ENCODE assay signal across 8 mouse cellular contexts in genomic region chr7:118740532-118741338, GRCm38 (mm10). TPM values are rescaled to one million over a fixed set of nuclear protein-coding genes. Genes with fewer than 3 reads are reported as not detected.
DNase-seq lines count a peak whose midpoint lies in the region; ATAC-seq and TF ChIP-seq lines count a peak whose summit lies in the region.

No protein-coding gene starts in this region.

- TF ChIP-seq EP300 in liver, embryonic 14.5 days (IDR thresholded peaks at IDR 0.05; ENCODE audit: low read depth), result no peak
- no peak for TF ChIP-seq EP300 in stomach, postnatal 0 days (optimal IDR thresholded peaks at IDR 0.05)

- H3K9ac ChIP-seq in heart, embryonic 15.5 days, result peak overlapping the region; percentile 70
- peak overlapping the region; percentile 62 for H3K9ac ChIP-seq in liver, embryonic 14.5 days (replicated peaks)
- H3K9ac ChIP-seq in neural tube, embryonic 11.5 days (ENCODE audit: low read length), result peak overlapping the region; percentile 63
- peak overlapping the region; percentile 72 for H3K9ac ChIP-seq in stomach, postnatal 0 days (ENCODE audit: low read length)

- peak overlapping the region; percentile 76 for H3K4me3 ChIP-seq in forebrain, embryonic 10.5 days
- peak overlapping the region; percentile 91 for H3K4me3 ChIP-seq in heart, embryonic 15.5 days
- peak overlapping the region; percentile 67 to 97 for H3K4me3 ChIP-seq in liver, embryonic 14.5 days (ENCODE audit: insufficient read depth in 1 of 2, low read depth in 2 of 2, low read length in 2 of 2)
- H3K4me3 ChIP-seq in neural tube, embryonic 11.5 days (ENCODE audit: low read depth, low read length), result peak overlapping the region; percentile 72
- H3K4me3 ChIP-seq in stomach, postnatal 0 days (ENCODE audit: low read depth, low read length), result peak overlapping the region; percentile 76

- H3K4me2 ChIP-seq in heart, embryonic 15.5 days, result peak overlapping the region; percentile 76
- H3K4me2 ChIP-seq in liver, embryonic 14.5 days (ENCODE audit: low read depth), result peak overlapping the region; percentile 84
- H3K4me2 ChIP-seq in neural tube, embryonic 11.5 days (ENCODE audit: low read depth), result peak overlapping the region; percentile 73
- H3K4me2 ChIP-seq in stomach, postnatal 0 days (replicated peaks; ENCODE audit: low read depth), result peak overlapping the region; percentile 78

- TF ChIP-seq CTCF in liver, embryonic 14.5 days (IDR thresholded peaks at IDR 0.05; ENCODE audit: low read depth), result no peak
- no peak for TF ChIP-seq CTCF in stomach, postnatal 0 days (IDR thresholded peaks at IDR 0.05; ENCODE audit: low read depth)

- WGBS in forebrain, embryonic 10.5 days, result 2% methylated on average over 41 of the region's 41 CpGs
- WGBS in heart, embryonic 15.5 days, result 3% methylated on average over 41 of the region's 41 CpGs
- 1% methylated on average over 41 of the region's 41 CpGs for WGBS in liver, embryonic 14.5 days (ENCODE audit: insufficient replicate concordance)
- 3% methylated on average over 41 of the region's 41 CpGs for WGBS in neural tube, embryonic 11.5 days
- 3% methylated on average over 38 of the region's 41 CpGs for WGBS in stomach, postnatal 0 days

- peak; percentile 90 to 92 for DNase-seq in CD8-positive naive resting alpha-beta T cell, adult 2 months (ENCODE audit: low read depth in 2 of 2, low spot score in 2 of 2)
- peak; percentile 97 for DNase-seq in c-Kit-positive CD71-negative TER-119-negative erythroid progenitor cells, embryonic 14.5 days (ENCODE audit: low read depth)
- peak; percentile 97 for DNase-seq in forebrain, embryonic 10.5 days (ENCODE audit: extremely low spot score, low spot score)
- peak; percentile 98 to 99 for DNase-seq in kidney, postnatal 25 days
- peak; percentile 87 to 95 (median 87) for DNase-seq in liver, embryonic 14.5 days (ENCODE audit: low read depth in 3 of 3, low spot score in 3 of 3)
- peak; percentile 98 for DNase-seq in neural tube, embryonic 11.5 days (ENCODE audit: low spot score)
- DNase-seq in stomach, postnatal 0 days (ENCODE audit: low spot score), result peak; percentile 99

- H3K36me3 ChIP-seq in forebrain, embryonic 10.5 days (replicated peaks), result peaks cover 24% of the 10 kb centered on the region
- H3K36me3 ChIP-seq in heart, embryonic 15.5 days, result peaks cover 2% of the 10 kb centered on the region; the same call in 1 of the 2 replicates
- H3K36me3 ChIP-seq in liver, embryonic 14.5 days (replicated peaks; ENCODE audit: control insufficient read depth, insufficient read depth, low read depth), result no peaks in the 10 kb centered on the region; the same call in 1 of the 2 replicates
- peaks cover 5% of the 10 kb centered on the region; the same call in 1 of the 2 replicates for H3K36me3 ChIP-seq in neural tube, embryonic 11.5 days (ENCODE audit: control insufficient read depth, insufficient read depth, low read length)
- H3K36me3 ChIP-seq in stomach, postnatal 0 days (ENCODE audit: control insufficient read depth, insufficient read depth, low read length), result no peaks in the 10 kb centered on the region

- H3K4me1 ChIP-seq in forebrain, embryonic 10.5 days, result peaks cover 18% of the 10 kb centered on the region
- peaks cover 10% of the 10 kb centered on the region for H3K4me1 ChIP-seq in heart, embryonic 15.5 days (replicated peaks)
- peaks cover 10 to 15% of the 10 kb centered on the region in 2 experiments for H3K4me1 ChIP-seq in liver, embryonic 14.5 days (replicated peaks; ENCODE audit: control insufficient read depth in 2 of 2, insufficient read depth in 2 of 2, low read length in 1 of 2)
- no peaks in the 10 kb centered on the region; the same call in 1 of the 2 replicates for H3K4me1 ChIP-seq in neural tube, embryonic 11.5 days (ENCODE audit: control insufficient read depth, insufficient read depth, low read length)
- 0 out of 2 replicates have a peak, but pooled peaks cover 2% of the 10 kb centered on the region for H3K4me1 ChIP-seq in stomach, postnatal 0 days (replicated peaks; ENCODE audit: control insufficient read depth, insufficient read depth)

- ATAC-seq in heart, embryonic 15.5 days (replicated peaks; ENCODE audit: insufficient number of reproducible peaks, insufficient read depth, low FRiP score, low read depth), result peak; percentile 95
- ATAC-seq in liver, embryonic 14.5 days (ENCODE audit: insufficient read depth), result peak; percentile 96
- ATAC-seq in neural tube, embryonic 11.5 days (ENCODE audit: insufficient read depth, low FRiP score, low TSS enrichment), result peak; percentile 93
- peak; percentile 97 for ATAC-seq in stomach, postnatal 0 days (ENCODE audit: low FRiP score, low TSS enrichment)

- H3K27me3 ChIP-seq in forebrain, embryonic 10.5 days (ENCODE audit: poor library complexity, severe bottlenecking), result no peaks in the 10 kb centered on the region
- H3K27me3 ChIP-seq in heart, embryonic 15.5 days, result no peaks in the 10 kb centered on the region
- no peaks in the 10 kb centered on the region for H3K27me3 ChIP-seq in liver, embryonic 14.5 days (ENCODE audit: control insufficient read depth, insufficient read depth, low read length)
- no peaks in the 10 kb centered on the region for H3K27me3 ChIP-seq in neural tube, embryonic 11.5 days (ENCODE audit: control insufficient read depth, insufficient read depth, low read length)
- no peaks in the 10 kb centered on the region for H3K27me3 ChIP-seq in stomach, postnatal 0 days (ENCODE audit: control insufficient read depth, insufficient read depth, low read length)

- H3K27ac ChIP-seq in forebrain, embryonic 10.5 days, result peak overlapping the region; percentile 85
- H3K27ac ChIP-seq in heart, embryonic 15.5 days, result peak overlapping the region; percentile 71
- H3K27ac ChIP-seq in liver, embryonic 14.5 days, result peak overlapping the region; percentile 25
- H3K27ac ChIP-seq in neural tube, embryonic 11.5 days (ENCODE audit: low read depth, low read length), result 0 out of 2 replicates have a peak overlapping the region, but pooled peaks have one; percentile 60
- H3K27ac ChIP-seq in stomach, postnatal 0 days (replicated peaks), result peak overlapping the region; percentile 59

- H3K9me3 ChIP-seq in forebrain, embryonic 10.5 days, result no peaks in the 10 kb centered on the region
- no peaks in the 10 kb centered on the region for H3K9me3 ChIP-seq in heart, embryonic 15.5 days (replicated peaks)
- H3K9me3 ChIP-seq in liver, embryonic 14.5 days (ENCODE audit: control insufficient read depth, low read length), result no peaks in the 10 kb centered on the region
- no peaks in the 10 kb centered on the region for H3K9me3 ChIP-seq in neural tube, embryonic 11.5 days (ENCODE audit: control insufficient read depth, low read length)
- H3K9me3 ChIP-seq in stomach, postnatal 0 days (ENCODE audit: control insufficient read depth, low read length), result no peaks in the 10 kb centered on the region

RNA-seq across cellular contexts. Expression of gene Vps35l, which starts 0.7 kb away (rescaled TPM):
- polyA plus RNA-seq in forebrain, embryonic 10.5 days (2016; fragmentation: Nextera tagmentation; extraction: Ambion mirVana), result 63.1 and 67.2 TPM in 2 replicates
- 44.8 and 51.6 TPM in 2 replicates for polyA plus RNA-seq in heart, embryonic 15.5 days (2015; fragmentation: Nextera tagmentation; extraction: Ambion mirVana)
- polyA plus RNA-seq in liver, embryonic 14.5 days (2012; rRNA removed), result 26.1 and 31.1 TPM in 2 replicates
- 32.0 and 33.2 TPM in 2 replicates for polyA plus RNA-seq in liver, embryonic 14.5 days (2014; fragmentation: Nextera tagmentation; extraction: Ambion mirVana)
- 77.7 and 80.5 TPM in 2 replicates for polyA plus RNA-seq in neural tube, embryonic 11.5 days (2014; fragmentation: Nextera tagmentation; extraction: Ambion mirVana)
- polyA plus RNA-seq in stomach, postnatal 0 days (2015; fragmentation: Nextera tagmentation; extraction: Ambion mirVana), result 31.2 and 32.7 TPM in 2 replicates

RNA-seq across cellular contexts. Expression of gene Ccp110, which starts 28.4 kb away (rescaled TPM):
- 44.2 and 45.9 TPM in 2 replicates for polyA plus RNA-seq in forebrain, embryonic 10.5 days (2016; fragmentation: Nextera tagmentation; extraction: Ambion mirVana)
- 5.1 and 7.4 TPM in 2 replicates for polyA plus RNA-seq in heart, embryonic 15.5 days (2015; fragmentation: Nextera tagmentation; extraction: Ambion mirVana)
- polyA plus RNA-seq in liver, embryonic 14.5 days (2012; rRNA removed), result 8.6 and 13.8 TPM in 2 replicates
- 4.2 and 5.2 TPM in 2 replicates for polyA plus RNA-seq in liver, embryonic 14.5 days (2014; fragmentation: Nextera tagmentation; extraction: Ambion mirVana)
- 20.7 and 22.1 TPM in 2 replicates for polyA plus RNA-seq in neural tube, embryonic 11.5 days (2014; fragmentation: Nextera tagmentation; extraction: Ambion mirVana)
- 2.6 and 2.7 TPM in 2 replicates for polyA plus RNA-seq in stomach, postnatal 0 days (2015; fragmentation: Nextera tagmentation; extraction: Ambion mirVana)

RNA-seq across cellular contexts. Expression of gene Gde1, which starts 35.2 kb away (rescaled TPM):
- 76.1 and 82.2 TPM in 2 replicates for polyA plus RNA-seq in forebrain, embryonic 10.5 days (2016; fragmentation: Nextera tagmentation; extraction: Ambion mirVana)
- 74.1 and 78.4 TPM in 2 replicates for polyA plus RNA-seq in heart, embryonic 15.5 days (2015; fragmentation: Nextera tagmentation; extraction: Ambion mirVana)
- 25.1 and 27.5 TPM in 2 replicates for polyA plus RNA-seq in liver, embryonic 14.5 days (2012; rRNA removed)
- polyA plus RNA-seq in liver, embryonic 14.5 days (2014; fragmentation: Nextera tagmentation; extraction: Ambion mirVana), result 46.3 and 46.9 TPM in 2 replicates
- polyA plus RNA-seq in neural tube, embryonic 11.5 days (2014; fragmentation: Nextera tagmentation; extraction: Ambion mirVana), result 109 and 114 TPM in 2 replicates
- polyA plus RNA-seq in stomach, postnatal 0 days (2015; fragmentation: Nextera tagmentation; extraction: Ambion mirVana), result 204 and 212 TPM in 2 replicates

Comparison
In these comparisons a context has a peak if more than half of its experiments do, and no peak if none do; other contexts are left out.
1. Peak in every context shown above with its lines: DNase-seq, ATAC-seq, H3K4me3 ChIP-seq and H3K27ac ChIP-seq.
2. H3K27ac ChIP-seq: peak in every context shown above with its lines; median percentile 85 in forebrain, embryonic 10.5 days; 71 in heart, embryonic 15.5 days; 60 in neural tube, embryonic 11.5 days; 59 in stomach, postnatal 0 days; 25 in liver, embryonic 14.5 days.